Mouse (Mus musculus) frontal cortex, adult (tissue): ENCODE measurements around the gene Ptprj.
"Not testable (repeated sequence)": the region's sequence is repeated elsewhere in the genome, so short reads cannot be mapped to it uniquely, and the experiment has no call there.

Source experiments
- ATAC-seq: cut with Nextera tagmentation; 2 replicates; pipeline ENCODE4 v1.9.2; 2017; ENCODE audit warnings: mild to moderate bottlenecking, moderate library complexity, mixed read lengths; ENCODE audit not compliant: low TSS enrichment

The Ptprj gene

GRCm38 (mm10) chr2:90577451-90578279, 2.8 kb downstream of the Ptprj start:
- ATAC-seq: no peak

DNA sequence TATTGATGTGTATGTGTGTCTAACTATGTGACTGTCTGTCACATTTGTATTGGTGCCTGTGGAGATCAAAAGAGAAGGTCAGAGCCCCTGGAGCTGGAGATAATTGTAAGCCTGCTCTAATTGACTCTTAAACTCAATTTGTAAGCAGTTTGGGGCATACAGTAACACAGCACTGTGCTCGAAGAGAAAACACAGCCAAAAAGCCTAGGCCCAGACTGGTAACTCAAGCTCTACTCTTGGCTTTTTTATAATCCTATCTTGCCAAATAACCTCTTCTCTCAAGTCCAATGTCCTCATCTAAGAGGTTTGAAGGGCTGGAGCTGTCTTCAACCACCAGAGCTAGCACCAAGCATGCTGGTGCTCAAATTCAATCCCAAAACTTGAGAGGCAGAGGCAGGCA, 3.5 kb downstream of the Ptprj start:
- ATAC-seq: no peak

GRCm38 (mm10) chr2:90576411-90576810, 4.0 kb downstream of the Ptprj start:
- ATAC-seq: no peak

DNA sequence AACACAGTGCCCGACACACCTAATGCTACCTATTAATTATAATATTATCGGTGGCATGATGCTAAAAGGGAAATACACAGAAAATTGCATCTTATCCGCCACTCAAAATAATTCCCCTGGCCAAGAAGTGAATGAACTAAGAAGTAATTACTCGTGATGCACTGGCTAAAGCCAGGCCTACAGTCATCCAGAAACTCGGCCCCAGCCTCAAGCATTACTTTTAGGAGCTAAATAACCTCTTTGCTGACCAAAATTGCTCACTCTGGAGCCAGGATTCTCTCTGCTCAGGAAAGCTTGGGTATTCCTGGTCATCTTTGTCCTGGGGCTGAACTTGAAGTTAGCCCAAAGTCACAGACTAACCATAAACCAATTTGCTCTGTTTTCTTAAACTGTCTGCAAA, 4.7 kb downstream of the Ptprj start:
- no peak for ATAC-seq

GRCm38 (mm10) chr2:90575116-90575515, 5.3 kb downstream of the Ptprj start:
- no peak for ATAC-seq

GRCm38 (mm10) chr2:90574536-90574935, 5.9 kb downstream of the Ptprj start:
- ATAC-seq: no peak

GRCm38 (mm10) chr2:90573640-90574526, 6.6 kb downstream of the Ptprj start:
- peak; percentile 51 for ATAC-seq

- ATAC-seq: no peak
Measured at GRCm38 (mm10) chr2:90572126-90572525, 8.3 kb downstream of the Ptprj start.

DNA sequence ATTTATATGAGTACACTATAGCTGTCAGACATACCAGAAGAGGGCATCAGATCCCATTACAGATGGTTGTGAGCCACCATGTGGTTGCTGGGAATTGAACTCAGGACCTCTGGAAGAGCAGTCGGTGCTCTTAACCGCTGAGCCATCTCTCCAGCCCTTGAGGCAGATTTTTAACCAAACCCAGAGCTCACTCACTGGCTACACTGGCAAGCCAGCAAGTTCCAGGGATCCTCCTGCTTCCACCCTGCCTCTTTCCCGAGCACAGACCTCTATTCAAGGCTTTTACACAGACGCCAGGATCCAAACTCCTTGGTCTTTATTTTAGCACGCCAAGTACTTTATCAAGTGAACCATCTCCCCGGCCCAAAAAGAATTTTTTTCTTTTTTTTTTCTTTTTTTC, 9.0 kb downstream of the Ptprj start:
- not testable (repeated sequence) for ATAC-seq

DNA sequence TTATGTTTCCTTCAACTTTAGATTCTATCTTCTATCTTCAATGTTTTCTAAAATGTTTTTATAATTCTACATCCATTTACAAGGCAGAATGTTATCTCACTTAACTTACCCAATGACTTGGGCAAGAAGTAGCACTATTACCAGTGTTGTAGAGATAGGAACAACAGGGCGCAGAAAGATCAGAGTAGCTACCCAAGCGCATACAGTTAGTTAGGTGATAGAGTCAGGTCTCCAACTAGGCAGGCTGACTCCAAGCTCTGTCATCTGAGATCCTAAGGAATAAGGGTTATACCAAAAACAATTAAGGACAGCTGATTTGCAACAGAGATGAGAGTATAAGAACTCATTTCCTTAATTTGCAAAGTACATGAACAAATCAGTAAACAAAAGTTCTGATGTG, 9.6 kb downstream of the Ptprj start:
- ATAC-seq: no peak

- 0 out of 2 replicates have a peak, but pooled peaks have one; percentile 19 for ATAC-seq
Measured at GRCm38 (mm10) chr2:90570216-90570615, 10.2 kb downstream of the Ptprj start.

DNA sequence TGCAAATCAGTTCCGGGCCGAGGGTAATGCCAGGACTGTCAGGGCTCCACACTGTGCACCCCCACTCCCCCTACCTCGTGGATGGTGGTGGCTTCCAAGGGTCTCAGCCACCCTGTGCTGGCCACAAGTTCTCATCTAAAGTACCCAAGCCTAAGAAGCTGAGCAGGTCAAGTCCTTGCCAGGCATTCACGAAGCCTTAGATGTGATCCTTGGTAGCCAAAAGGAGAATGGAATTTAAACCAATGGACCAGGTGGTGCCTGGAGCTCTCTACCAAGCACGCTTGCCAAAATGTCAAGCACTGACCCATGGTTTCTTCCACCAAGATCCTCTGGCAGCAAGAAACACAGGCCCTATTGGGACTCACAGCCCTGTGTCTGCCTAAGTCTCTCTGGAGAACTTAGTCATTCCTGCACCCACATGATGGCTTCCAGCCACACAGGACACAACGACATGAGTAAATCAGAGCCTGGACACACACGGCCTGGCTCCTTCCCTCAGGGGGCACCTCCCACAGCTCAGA, 11.4 kb downstream of the Ptprj start:
- ATAC-seq: peak; percentile 46

DNA sequence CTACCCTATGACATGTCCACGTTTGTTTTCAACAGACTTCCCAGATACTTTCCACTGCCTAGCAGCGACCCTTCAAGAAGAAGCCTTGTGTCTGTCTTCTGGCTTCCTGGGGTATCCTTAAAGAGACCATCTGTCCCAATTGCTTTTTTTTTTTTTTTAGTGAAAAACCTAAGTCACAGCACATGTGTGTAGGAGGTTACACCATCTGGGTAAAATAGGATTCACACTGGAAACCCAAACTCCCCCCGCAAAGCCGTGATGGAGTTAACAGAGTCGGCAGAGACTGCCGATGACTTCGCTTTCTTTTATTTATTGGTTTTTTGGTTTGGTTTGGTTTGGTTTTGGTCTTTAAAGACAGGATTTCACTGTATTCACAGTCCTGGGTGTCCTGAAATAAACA, 12.4 kb downstream of the Ptprj start:
- peak; percentile 45 for ATAC-seq

DNA sequence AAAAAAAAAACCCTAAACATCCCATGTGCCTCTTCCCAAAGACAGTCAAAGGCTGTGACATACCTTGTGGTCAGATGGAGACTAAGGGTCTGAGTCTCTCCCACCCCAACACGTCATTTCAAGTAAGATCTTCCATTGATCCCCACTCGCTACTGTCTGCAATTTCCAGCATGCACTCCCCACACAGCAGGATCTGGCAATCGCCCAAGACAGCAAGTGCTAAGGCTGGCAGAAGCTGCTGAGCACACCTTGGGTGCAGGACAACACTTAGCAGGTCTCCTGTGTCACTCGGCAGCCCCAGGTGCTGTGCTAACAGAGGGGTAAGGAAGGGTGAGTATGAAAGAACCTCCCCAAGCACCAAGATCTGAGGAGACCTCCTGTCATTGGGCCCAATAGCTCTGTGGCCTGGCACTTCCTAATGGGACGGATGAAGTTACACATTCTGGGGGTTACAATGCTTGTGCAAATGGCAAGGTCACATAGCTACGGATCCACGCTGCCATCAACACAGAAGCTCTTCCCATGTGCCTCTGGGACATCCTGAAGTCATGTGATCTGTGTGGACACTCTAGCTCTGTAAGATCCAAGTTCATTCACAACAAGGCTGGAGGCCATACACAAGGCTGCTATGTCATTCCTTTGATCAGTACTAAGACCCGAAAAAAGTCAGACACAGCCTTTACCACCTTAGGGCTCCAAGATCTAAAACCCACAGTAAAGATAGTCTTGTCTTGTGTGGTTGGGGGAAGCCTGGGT, 13.5 kb downstream of the Ptprj start:
- ATAC-seq: no peak

GRCm38 (mm10) chr2:90566046-90566445, 14.4 kb downstream of the Ptprj start:
- no peak for ATAC-seq

GRCm38 (mm10) chr2:90565192-90565929, 15.1 kb downstream of the Ptprj start:
- ATAC-seq: no peak

GRCm38 (mm10) chr2:90564552-90564951, 15.9 kb downstream of the Ptprj start:
- ATAC-seq: no peak

DNA sequence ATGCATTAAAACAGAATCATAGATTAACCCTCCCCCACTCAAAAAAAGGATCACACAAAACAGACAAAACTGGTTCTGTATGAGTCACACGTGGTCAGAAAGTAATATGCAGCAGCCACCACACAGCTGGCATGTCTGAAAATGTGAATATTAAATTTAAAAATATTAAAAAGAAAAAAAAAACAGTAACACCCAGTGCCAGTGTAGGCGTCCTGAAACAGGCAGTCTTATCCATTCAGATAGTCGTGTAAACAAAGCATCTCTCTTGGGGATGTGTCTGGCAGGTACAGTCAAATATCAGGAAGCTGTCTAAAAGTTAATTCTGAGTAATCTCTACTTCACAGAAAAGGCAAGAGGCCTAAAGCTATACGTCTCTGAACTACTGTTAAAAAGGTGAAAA, 17.3 kb downstream of the Ptprj start:
- no peak for ATAC-seq

DNA sequence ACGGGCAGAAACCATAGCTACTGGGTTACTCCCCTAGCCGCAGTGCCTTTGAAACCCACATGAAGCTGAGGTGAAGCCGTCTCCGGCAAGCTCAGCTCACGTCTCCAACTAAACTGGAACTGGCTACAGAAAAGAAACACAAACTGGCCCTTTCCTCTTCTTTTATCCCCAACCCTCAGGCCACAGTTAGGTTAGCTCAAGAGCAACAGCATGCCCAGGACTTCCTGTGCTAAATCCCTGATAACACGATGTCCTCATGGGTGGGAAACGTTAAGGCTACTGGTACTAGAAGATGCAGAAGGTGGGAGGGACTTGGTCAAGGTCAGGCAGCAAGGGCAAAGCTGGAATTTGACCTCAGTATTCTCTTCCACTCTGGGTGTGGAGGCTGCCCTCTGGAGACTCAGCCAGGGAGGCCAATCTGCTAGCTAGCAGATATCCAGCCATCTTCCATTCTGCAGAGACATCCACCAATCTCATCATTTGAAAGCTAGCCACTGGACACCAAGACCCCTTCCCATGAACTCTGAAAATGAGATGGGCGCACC, 18.2 kb downstream of the Ptprj start:
- no peak for ATAC-seq

DNA sequence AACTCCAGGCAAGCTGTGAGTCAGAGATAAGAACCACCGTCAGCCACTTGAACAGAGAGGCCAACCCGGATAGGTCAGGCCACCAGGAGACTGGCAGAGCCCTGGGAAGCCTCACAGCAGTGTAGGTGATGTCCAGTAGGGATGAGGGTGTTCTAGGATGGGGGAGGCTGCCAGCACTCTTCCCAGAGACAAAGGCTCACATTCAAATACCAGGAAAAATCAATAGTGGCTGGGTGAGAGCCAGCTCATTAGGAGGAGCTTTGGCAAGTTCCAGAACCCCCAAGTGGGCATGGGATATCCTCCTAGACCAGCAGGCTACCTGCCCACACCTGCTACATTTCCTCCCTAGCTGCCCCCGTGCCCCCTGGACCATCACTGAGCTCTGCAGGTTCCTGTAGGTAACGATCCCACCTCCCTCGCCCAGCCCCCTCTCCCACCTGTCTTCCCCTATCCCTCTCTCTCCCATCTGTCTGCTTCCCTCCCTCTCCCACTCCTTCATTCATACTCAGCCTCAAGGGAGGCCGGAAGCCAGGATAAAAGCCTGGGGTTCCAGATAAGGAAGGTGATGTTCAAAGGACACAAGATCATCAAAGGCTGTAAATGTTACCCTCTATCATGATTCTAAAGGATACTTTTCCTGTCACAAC, 20.1 kb downstream of the Ptprj start:
- peak; percentile 15; the same call in 1 of the 2 replicates for ATAC-seq
